Mouse (Mus musculus) liver, adult 2 months (tissue): ENCODE measurements around the gene Tob2. TPM values are rescaled to one million over a fixed set of nuclear protein-coding genes. Genes with fewer than 3 reads are reported as not detected.

Experiments
- DNase-seq: peaks from one replicate; pipeline ENCODE4 v3.0.0-alpha.2; 2011; ENCODE audit warnings: low read depth, low spot score; ENCODE audit errors: extremely low read depth
- H3K27ac ChIP-seq: fragments of 200-500 bp; replicated peaks from 2 replicates; pipeline ENCODE4 v1.5.1; 2012; ENCODE audit warnings: low read depth, mild to moderate bottlenecking, control low read depth, inconsistent platforms, low read length; ENCODE audit not compliant: insufficient read depth
- H3K27me3 ChIP-seq: fragments of 200-500 bp; 2 replicates; pipeline ENCODE4 v1.6.1; 2012; ENCODE audit warnings: mild to moderate bottlenecking, moderate library complexity, low read length, inconsistent platforms; ENCODE audit not compliant: control insufficient read depth, insufficient read depth
- H3K36me3 ChIP-seq: fragments of 200-500 bp; 2 replicates; pipeline ENCODE4 v1.6.1; 2012; ENCODE audit warnings: low read length, inconsistent platforms; ENCODE audit not compliant: control insufficient read depth, insufficient read depth
- H3K4me1 ChIP-seq: fragments of 200-500 bp; 2 replicates; pipeline ENCODE4 v1.6.1; 2011; ENCODE audit warnings: low read length; ENCODE audit not compliant: control insufficient read depth, insufficient read depth
- H3K4me3 ChIP-seq: fragments of 200-500 bp; 2 replicates; pipeline ENCODE4 v1.5.1; 2011; ENCODE audit warnings: low read depth, mild to moderate bottlenecking, control low read depth, low read length, moderate library complexity; ENCODE audit not compliant: insufficient read depth
- H3K79me2 ChIP-seq: fragments of 200-500 bp; 2 replicates; pipeline ENCODE4 v1.6.1; 2012; ENCODE audit warnings: inconsistent platforms, mild to moderate bottlenecking, low read length, moderate library complexity; ENCODE audit not compliant: control insufficient read depth, insufficient read depth
- H3K9ac ChIP-seq: fragments of 200-500 bp; 2 replicates; pipeline ENCODE4 v1.6.1; 2012; ENCODE audit warnings: low read depth, mild to moderate bottlenecking, control low read depth, inconsistent platforms, low read length
- CTCF ChIP-seq: fragments of 200-500 bp; IDR thresholded peaks from 2 replicates; pipeline ENCODE4 v1.5.1; 2011; ENCODE audit warnings: low read depth, low read length, control low read depth
- POLR2A ChIP-seq: fragments of 200-500 bp; IDR thresholded peaks from 2 replicates; pipeline ENCODE4 v1.6.1; 2011; ENCODE audit warnings: low read length, control low read depth; ENCODE audit not compliant: insufficient read depth; ENCODE audit errors: extremely low read depth
- WGBS: fragments of 180-500 bp; shearing (Covaris S2); methylation state at CpG from one replicate; pipeline ENCODE4 v1.1.7; 2018; 5-methylcytosine and 5-hydroxymethylcytosine counted together
- polyA plus RNA-seq: library from polyadenylated mRNA; depleted of rRNA; stranded (reverse); fragments of >200 nt; gene quantifications from 2 replicates; pipeline ENCODE4 v1.2.3, GENCODE M21; 2012
- total RNA-seq: library from RNA; depleted of rRNA; stranded (reverse); fragments of >200 nt; gene quantifications from 2 replicates; pipeline ENCODE4 v1.2.3, GENCODE M21; 2014

The Tob2 gene
- total and polyA plus RNA-seq, 2 experiments: 15.8 to 21.6 TPM

DNA sequence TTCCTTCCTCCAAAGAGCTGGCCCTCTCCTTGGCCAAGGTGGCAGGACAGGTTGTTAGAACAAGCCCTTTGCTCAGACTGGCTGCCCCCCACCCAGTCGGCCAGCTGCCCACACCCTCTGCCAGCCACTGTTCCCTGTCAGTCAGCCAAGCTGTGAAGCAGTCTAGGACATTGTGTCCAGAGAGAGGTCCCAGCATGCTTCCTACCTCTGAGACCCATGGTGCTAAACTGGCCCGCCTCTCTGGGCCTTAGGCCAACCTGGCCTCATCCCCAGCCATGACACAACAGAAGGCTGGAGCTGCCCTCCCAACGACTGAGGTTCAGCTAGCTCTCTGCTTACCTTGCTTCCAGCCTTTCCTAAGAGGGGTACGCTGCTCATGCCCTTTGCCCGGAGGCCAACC is 19.0 kb downstream of the Tob2 start:
- no peaks in the 10 kb centered on the region for H3K36me3 ChIP-seq
- peak overlapping the region; percentile 98 for H3K27ac ChIP-seq
- WGBS: 11% methylated on average over 5 of the region's 5 CpGs
- H3K79me2 ChIP-seq: no peaks in the 10 kb centered on the region
- peaks cover 25% of the 10 kb centered on the region for H3K4me1 ChIP-seq
- peak overlapping the region; percentile 19; the same call in 1 of the 2 replicates for H3K9ac ChIP-seq
- H3K27me3 ChIP-seq: no peaks in the 10 kb centered on the region
- DNase-seq: peak; percentile 100
- H3K4me3 ChIP-seq: no peak overlapping the region
- TF ChIP-seq POLR2A: no peak
- TF ChIP-seq CTCF: no peak

DNA sequence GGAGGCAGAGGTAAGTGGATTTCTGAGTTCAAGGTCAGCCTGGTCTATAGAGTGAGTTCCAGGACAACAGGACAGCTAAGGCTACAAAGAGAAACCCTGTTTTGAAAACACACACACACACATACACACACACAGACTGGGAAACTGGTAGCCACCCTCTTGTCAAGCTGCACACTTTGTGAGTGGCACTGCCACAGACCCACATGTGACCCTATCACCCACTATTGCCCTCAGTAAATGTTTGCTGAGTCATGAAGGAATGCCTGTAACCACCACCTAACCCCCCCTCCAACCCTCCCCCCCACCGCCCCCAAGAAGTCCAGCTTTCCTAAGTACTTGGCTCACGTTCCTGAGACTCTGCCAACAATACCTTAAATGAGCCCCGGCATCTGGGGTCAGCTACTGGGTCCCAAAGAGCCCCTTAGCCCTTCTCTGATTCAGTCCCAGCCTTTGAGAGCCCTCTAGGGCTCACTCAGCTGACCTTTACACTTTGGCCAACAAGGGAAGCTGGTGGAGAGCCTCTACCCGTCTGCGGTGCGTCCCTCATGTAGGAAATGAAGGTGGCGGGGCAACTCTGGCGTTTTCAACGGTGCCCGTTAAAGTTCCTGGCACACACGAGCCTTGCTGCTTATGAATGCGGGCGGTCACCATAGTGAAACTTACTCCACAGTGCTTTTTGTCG is 19.9 kb downstream of the Tob2 start:
- Histone ChIP-seq H3K9ac (peak overlapping the region; percentile 60), H3K27ac (peak overlapping the region; percentile 98), H3K79me2 (no peaks in the 10 kb centered on the region), H3K27me3 (no peaks in the 10 kb centered on the region), H3K4me1 (peaks cover 29% of the 10 kb centered on the region), H3K36me3 (no peaks in the 10 kb centered on the region), H3K4me3 (no peak overlapping the region)
- TF ChIP-seq POLR2A (no peak), CTCF (no peak)
- DNase-seq: peak; percentile 78
- 18% methylated on average over 14 of the region's 14 CpGs for WGBS

DNA sequence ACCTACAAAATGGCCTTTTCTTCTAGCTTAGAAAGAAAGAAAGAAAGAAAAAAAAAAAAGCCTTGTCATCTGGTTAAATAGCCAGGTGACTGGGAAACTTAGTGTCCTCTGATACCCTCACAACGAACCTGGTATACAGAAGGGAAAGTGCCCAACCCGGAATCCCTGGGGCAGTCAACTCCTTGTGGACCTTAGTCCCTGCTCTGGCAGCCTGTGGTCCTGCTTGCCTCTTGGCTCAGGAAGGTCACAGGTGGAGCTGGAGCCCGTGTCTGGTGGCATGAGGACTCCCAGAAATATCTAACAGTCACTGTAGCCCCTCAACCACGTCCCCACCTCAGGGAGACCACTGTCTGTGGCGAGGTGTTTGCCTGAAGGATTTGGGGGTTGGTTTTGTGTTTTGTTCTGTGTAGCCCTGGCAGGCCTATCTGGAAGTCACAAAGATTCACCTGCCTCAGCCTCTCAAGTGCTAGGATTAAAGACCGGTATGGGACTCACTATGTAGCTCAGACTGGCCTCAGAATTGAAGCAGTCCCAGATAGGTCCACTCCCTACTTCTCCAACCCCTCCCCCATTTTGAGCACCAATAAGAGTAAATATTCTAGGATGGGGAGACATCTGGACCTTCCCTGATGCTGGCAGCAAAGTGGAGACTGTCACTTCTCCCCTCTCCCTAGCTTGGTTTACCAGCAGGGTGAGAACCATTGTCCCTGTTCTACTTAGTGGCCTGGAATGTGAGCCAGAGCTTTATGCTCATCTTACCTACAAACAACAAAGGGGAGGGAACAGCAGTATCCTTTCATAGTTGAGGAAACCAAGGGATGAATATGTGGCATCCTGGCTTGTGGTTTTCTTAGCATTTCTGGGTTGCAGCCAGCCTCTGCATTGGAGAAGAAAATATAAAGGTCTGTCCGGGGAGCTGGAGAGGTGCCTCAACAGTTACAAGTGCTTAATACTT is 21.4 kb downstream of the Tob2 start:
- peak overlapping the region; percentile 49; the same call in 1 of the 2 replicates for H3K4me3 ChIP-seq
- TF ChIP-seq CTCF: no peak
- 0 out of 2 replicates have a peak, but pooled peaks have one; percentile 16 for TF ChIP-seq POLR2A
- no peaks in the 10 kb centered on the region for H3K79me2 ChIP-seq
- H3K4me1 ChIP-seq: peaks cover 33% of the 10 kb centered on the region
- H3K27ac ChIP-seq: peak overlapping the region; percentile 98
- no peaks in the 10 kb centered on the region for H3K27me3 ChIP-seq
- H3K36me3 ChIP-seq: no peaks in the 10 kb centered on the region
- WGBS: 40% methylated on average over 7 of the region's 7 CpGs
- peak; percentile 90 for DNase-seq
- H3K9ac ChIP-seq: peak overlapping the region; percentile 78

- Histone ChIP-seq H3K9ac (peak overlapping the region; percentile 78), H3K36me3 (no peaks in the 10 kb centered on the region), H3K79me2 (no peaks in the 10 kb centered on the region), H3K4me1 (peaks cover 34% of the 10 kb centered on the region), H3K4me3 (peak overlapping the region; percentile 49), H3K27me3 (no peaks in the 10 kb centered on the region), H3K27ac (peak overlapping the region; percentile 98)
- DNase-seq: peak; percentile 89
- TF ChIP-seq CTCF (no peak), POLR2A (peak; percentile 76)
- WGBS: 2% methylated on average over 33 of the region's 33 CpGs
Observed at GRCm38 (mm10) chr15:81836124-81836821, 22.3 kb downstream of the Tob2 start.

DNA sequence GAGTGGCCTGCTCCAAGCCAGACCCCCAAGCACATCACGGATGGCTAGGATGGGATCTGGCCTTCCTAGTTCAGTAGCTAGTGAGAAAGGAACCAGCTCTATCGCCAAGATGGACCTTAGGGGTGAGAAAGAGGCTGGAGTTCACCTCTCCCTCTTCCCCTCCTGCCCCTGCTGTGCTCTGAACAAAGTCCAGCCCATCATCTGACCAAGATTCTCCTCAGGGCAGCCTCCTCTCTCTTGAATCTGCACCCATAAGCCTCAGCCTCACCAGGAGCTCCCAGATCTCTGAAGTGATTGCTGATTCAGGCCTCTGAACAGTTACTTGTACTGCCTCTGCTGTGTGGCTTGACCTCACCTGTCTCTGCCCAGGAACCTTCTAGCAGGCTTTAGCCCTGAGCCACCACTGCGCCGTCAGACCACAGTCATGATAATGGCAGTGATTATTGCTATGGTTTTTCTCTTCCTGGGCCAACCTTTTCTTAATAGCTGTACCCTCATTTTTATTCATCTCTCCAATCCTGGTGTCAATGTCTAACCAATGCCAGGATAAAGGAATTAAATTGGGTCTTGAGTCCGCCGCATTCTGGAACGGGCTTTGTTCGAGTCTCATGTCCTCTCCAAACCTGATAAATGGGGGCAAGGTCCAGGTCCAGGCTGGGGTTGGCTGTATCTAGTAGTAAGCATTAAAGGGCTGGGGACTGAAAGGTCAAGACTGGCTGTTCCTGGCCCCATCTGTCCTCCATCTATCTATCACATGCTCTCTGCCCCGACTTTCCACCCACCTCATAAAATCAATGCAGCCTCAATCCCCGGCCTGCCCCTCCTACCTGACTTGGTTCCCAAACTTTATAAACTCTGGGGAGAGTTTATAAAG is 23.4 kb downstream of the Tob2 start:
- Histone ChIP-seq H3K27ac (peak overlapping the region; percentile 98), H3K79me2 (no peaks in the 10 kb centered on the region), H3K4me3 (no peak overlapping the region), H3K36me3 (no peaks in the 10 kb centered on the region), H3K27me3 (no peaks in the 10 kb centered on the region), H3K4me1 (peaks cover 36% of the 10 kb centered on the region), H3K9ac (peak overlapping the region; percentile 61)
- 37% methylated on average over 10 of the region's 10 CpGs for WGBS
- DNase-seq: peak; percentile 98
- TF ChIP-seq POLR2A: no peak
- TF ChIP-seq CTCF: no peak
